Mouse (Mus musculus): ENCODE measurements around the gene Bend6. TPM values are rescaled to one million over a fixed set of nuclear protein-coding genes. Genes with fewer than 3 reads are reported as not detected.

Bend6 gene
- polyA plus RNA-seq, 2 experiments = 0.47 to 0.49 TPM

GRCm38 (mm10) chr1:33946601-33947395, 39.2 kb upstream of the Bend6 start:
- 64% methylated on average over 12 of the region's 12 CpGs for WGBS (ENCODE audit: insufficient replicate concordance)
- Histone ChIP-seq H3K4me1 (replicated peaks; ENCODE audit: control insufficient read depth in 2 of 2, insufficient read depth in 2 of 2, low read length in 1 of 2) (peaks cover 0 to 3% of the 10 kb centered on the region in 2 experiments; a peak in 1 of 4 replicates), H3K4me3 (ENCODE audit: insufficient read depth in 1 of 2, low read depth in 2 of 2, low read length in 2 of 2) (no peak overlapping the region), H3K27me3 (ENCODE audit: control insufficient read depth, insufficient read depth, low read length) (no peaks in the 10 kb centered on the region), H3K9ac (replicated peaks) (no peak overlapping the region), H3K36me3 (replicated peaks; ENCODE audit: control insufficient read depth, insufficient read depth, low read depth) (no peaks in the 10 kb centered on the region), H3K9me3 (ENCODE audit: control insufficient read depth, low read length) (no peaks in the 10 kb centered on the region), H3K27ac (no peak overlapping the region), H3K4me2 (ENCODE audit: low read depth) (no peak overlapping the region)
- no peak for DNase-seq (ENCODE audit: low read depth in 3 of 3, low spot score in 3 of 3)
- TF ChIP-seq CTCF (IDR thresholded peaks at IDR 0.05; ENCODE audit: low read depth) = no peak
- no peak for TF ChIP-seq EP300 (IDR thresholded peaks at IDR 0.05; ENCODE audit: low read depth)
- ATAC-seq (ENCODE audit: insufficient read depth) = no peak

GRCm38 (mm10) chr1:33945756-33946155, 38.1 kb upstream of the Bend6 start:
- Histone ChIP-seq H3K9me3 (ENCODE audit: control insufficient read depth, low read length) (no peaks in the 10 kb centered on the region), H3K4me2 (ENCODE audit: low read depth) (peak overlapping the region; percentile 24; the same call in 1 of the 2 replicates), H3K9ac (replicated peaks) (no peak overlapping the region), H3K4me1 (replicated peaks; ENCODE audit: control insufficient read depth in 2 of 2, insufficient read depth in 2 of 2, low read length in 1 of 2) (peaks cover 0 to 3% of the 10 kb centered on the region in 2 experiments; a peak in 1 of 4 replicates), H3K27ac (no peak overlapping the region), H3K36me3 (replicated peaks; ENCODE audit: control insufficient read depth, insufficient read depth, low read depth) (no peaks in the 10 kb centered on the region), H3K27me3 (ENCODE audit: control insufficient read depth, insufficient read depth, low read length) (no peaks in the 10 kb centered on the region), H3K4me3 (ENCODE audit: insufficient read depth in 1 of 2, low read depth in 2 of 2, low read length in 2 of 2) (no peak overlapping the region)
- no peak for DNase-seq (ENCODE audit: low read depth in 3 of 3, low spot score in 3 of 3)
- 54% methylated on average over 6 of the region's 6 CpGs for WGBS (ENCODE audit: insufficient replicate concordance)
- ATAC-seq (ENCODE audit: insufficient read depth) = no peak
- no peak for TF ChIP-seq CTCF (IDR thresholded peaks at IDR 0.05; ENCODE audit: low read depth)
- TF ChIP-seq EP300 (IDR thresholded peaks at IDR 0.05; ENCODE audit: low read depth) = no peak

- no peak for TF ChIP-seq CTCF (IDR thresholded peaks at IDR 0.05; ENCODE audit: low read depth)
- TF ChIP-seq EP300 (IDR thresholded peaks at IDR 0.05; ENCODE audit: low read depth) = no peak
- no peak overlapping the region for H3K27ac ChIP-seq
- H3K4me3 ChIP-seq (ENCODE audit: insufficient read depth in 1 of 2, low read depth in 2 of 2, low read length in 2 of 2) = no peak overlapping the region
- peak in 1 of 3 experiments; percentile 4 for DNase-seq (ENCODE audit: low read depth in 3 of 3, low spot score in 3 of 3)
- no peaks in the 10 kb centered on the region for H3K36me3 ChIP-seq (replicated peaks; ENCODE audit: control insufficient read depth, insufficient read depth, low read depth)
- ATAC-seq (ENCODE audit: insufficient read depth) = peak; percentile 72; the same call in 1 of the 2 replicates
- 51% methylated on average over 17 of the region's 17 CpGs for WGBS (ENCODE audit: insufficient replicate concordance)
- H3K9ac ChIP-seq (replicated peaks) = no peak overlapping the region
- no peaks in the 10 kb centered on the region for H3K27me3 ChIP-seq (ENCODE audit: control insufficient read depth, insufficient read depth, low read length)
- no peaks in the 10 kb centered on the region for H3K9me3 ChIP-seq (ENCODE audit: control insufficient read depth, low read length)
- H3K4me2 ChIP-seq (ENCODE audit: low read depth) = peak overlapping the region; percentile 24; the same call in 1 of the 2 replicates
- peaks cover 0 to 3% of the 10 kb centered on the region in 2 experiments; a peak in 1 of 4 replicates for H3K4me1 ChIP-seq (replicated peaks; ENCODE audit: control insufficient read depth in 2 of 2, insufficient read depth in 2 of 2, low read length in 1 of 2)
These were observed 37.5 kb upstream of the Bend6 start for GRCm38 (mm10) chr1:33944977-33945750.

- TF ChIP-seq CTCF (IDR thresholded peaks at IDR 0.05; ENCODE audit: low read depth) = peak; percentile 47
- no peak for TF ChIP-seq EP300 (IDR thresholded peaks at IDR 0.05; ENCODE audit: low read depth)
- DNase-seq (ENCODE audit: low read depth in 3 of 3, low spot score in 3 of 3) = no peak
- no peak overlapping the region for H3K4me3 ChIP-seq (ENCODE audit: insufficient read depth in 1 of 2, low read depth in 2 of 2, low read length in 2 of 2)
- no peaks in the 10 kb centered on the region for H3K27me3 ChIP-seq (ENCODE audit: control insufficient read depth, insufficient read depth, low read length)
- no peaks in the 10 kb centered on the region for H3K36me3 ChIP-seq (replicated peaks; ENCODE audit: control insufficient read depth, insufficient read depth, low read depth)
- no peak overlapping the region for H3K4me2 ChIP-seq (ENCODE audit: low read depth)
- no peak overlapping the region for H3K9ac ChIP-seq (replicated peaks)
- H3K9me3 ChIP-seq (ENCODE audit: control insufficient read depth, low read length) = no peaks in the 10 kb centered on the region
- WGBS (ENCODE audit: insufficient replicate concordance) = 51% methylated on average over 2 of the region's 2 CpGs
- no peak overlapping the region for H3K27ac ChIP-seq
- no peak for ATAC-seq (ENCODE audit: insufficient read depth)
- H3K4me1 ChIP-seq (replicated peaks; ENCODE audit: control insufficient read depth in 2 of 2, insufficient read depth in 2 of 2, low read length in 1 of 2) = peaks cover 0 to 4% of the 10 kb centered on the region in 2 experiments; a peak in 1 of 4 replicates
These were observed 36.3 kb upstream of the Bend6 start for GRCm38 (mm10) chr1:33943943-33944342.

- Histone ChIP-seq H3K36me3 (replicated peaks; ENCODE audit: control insufficient read depth, insufficient read depth, low read depth) (no peaks in the 10 kb centered on the region), H3K4me1 (replicated peaks; ENCODE audit: control insufficient read depth in 2 of 2, insufficient read depth in 2 of 2, low read length in 1 of 2) (peaks cover 0 to 4% of the 10 kb centered on the region in 2 experiments; a peak in 1 of 4 replicates), H3K9ac (replicated peaks) (no peak overlapping the region), H3K27ac (no peak overlapping the region), H3K4me3 (ENCODE audit: insufficient read depth in 1 of 2, low read depth in 2 of 2, low read length in 2 of 2) (no peak overlapping the region), H3K27me3 (ENCODE audit: control insufficient read depth, insufficient read depth, low read length) (no peaks in the 10 kb centered on the region), H3K9me3 (ENCODE audit: control insufficient read depth, low read length) (no peaks in the 10 kb centered on the region), H3K4me2 (ENCODE audit: low read depth) (no peak overlapping the region)
- WGBS (ENCODE audit: insufficient replicate concordance) = 51% methylated on average over 8 of the region's 8 CpGs
- TF ChIP-seq EP300 (IDR thresholded peaks at IDR 0.05; ENCODE audit: low read depth) = no peak
- TF ChIP-seq CTCF (IDR thresholded peaks at IDR 0.05; ENCODE audit: low read depth) = no peak
- DNase-seq (ENCODE audit: low read depth in 3 of 3, low spot score in 3 of 3) = no peak
- ATAC-seq (ENCODE audit: insufficient read depth) = no peak
These were observed 35.0 kb upstream of the Bend6 start for GRCm38 (mm10) chr1:33942638-33943037.
